Mouse (Mus musculus) CD8-positive naive resting alpha-beta T cell, adult 2 months (primary cell): Measurements from ENCODE around the gene Ncf2.

ENCODE experiments used
- DNase-seq, 2 experiments: peaks; one replicate each; pipeline ENCODE4 v3.0.0; 2022; ENCODE audit warnings: low read depth in 2 of 2, low spot score in 2 of 2

Gene Ncf2

DNA sequence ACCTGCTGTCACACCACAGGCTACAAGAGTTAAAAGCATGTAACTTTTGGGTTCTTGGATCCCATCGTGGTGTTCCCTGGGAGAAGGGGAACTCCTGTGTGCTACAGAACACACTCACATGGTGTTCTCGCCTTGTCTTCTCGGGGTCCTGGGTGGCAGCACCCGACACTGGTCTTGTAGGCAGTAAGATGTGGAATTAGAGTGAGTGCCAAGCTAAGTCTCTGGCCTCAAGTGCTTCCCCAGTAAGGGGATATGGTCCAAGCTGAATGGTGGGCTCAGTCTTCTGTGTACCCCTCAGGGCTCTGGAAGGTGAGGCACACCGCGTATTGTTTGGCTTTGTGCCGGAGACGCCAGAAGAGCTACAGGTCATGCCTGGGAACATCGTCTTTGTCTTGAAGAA is 30.1 kb downstream of the Ncf2 start:
- DNase-seq, result no peak

DNA sequence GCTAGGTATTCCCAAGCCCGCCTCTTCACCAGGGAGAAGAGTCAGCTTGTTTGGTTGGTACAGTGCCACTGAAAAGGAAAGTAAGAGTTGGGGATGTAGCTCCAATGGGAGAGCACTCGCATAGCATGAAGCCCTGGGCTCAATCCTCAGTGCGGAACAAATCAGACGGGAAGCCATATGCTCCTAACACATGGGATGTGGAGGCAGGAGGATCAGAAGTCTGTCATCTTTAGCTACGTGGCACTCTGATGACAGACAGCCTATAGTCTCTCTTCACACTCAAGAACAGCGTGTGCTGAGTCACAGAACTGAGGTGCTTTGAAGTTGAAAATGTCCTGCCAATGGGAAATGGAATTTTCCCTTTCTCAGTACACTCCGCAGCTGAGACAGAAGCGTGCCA is 31.0 kb downstream of the Ncf2 start:
- no peak for DNase-seq

DNA sequence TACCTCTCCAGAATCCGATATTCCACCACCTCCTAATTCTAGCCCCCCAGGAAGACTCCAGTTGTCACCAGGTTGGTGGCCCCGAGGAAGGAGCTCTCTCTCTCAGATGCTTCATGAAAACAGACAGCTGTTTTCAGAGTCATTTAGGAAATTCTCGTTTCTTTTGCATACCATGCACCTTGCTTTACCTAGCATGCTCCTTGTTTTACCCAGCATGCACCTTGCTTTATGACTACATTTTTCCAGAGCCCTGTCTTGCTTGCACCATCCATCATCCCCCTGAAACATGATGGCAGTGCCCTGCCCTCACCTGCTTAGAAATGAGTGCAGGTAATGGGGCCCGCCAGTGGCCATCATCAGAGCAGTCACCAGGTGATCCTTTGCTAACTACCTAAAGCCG is 31.6 kb downstream of the Ncf2 start:
- no peak for DNase-seq

DNA sequence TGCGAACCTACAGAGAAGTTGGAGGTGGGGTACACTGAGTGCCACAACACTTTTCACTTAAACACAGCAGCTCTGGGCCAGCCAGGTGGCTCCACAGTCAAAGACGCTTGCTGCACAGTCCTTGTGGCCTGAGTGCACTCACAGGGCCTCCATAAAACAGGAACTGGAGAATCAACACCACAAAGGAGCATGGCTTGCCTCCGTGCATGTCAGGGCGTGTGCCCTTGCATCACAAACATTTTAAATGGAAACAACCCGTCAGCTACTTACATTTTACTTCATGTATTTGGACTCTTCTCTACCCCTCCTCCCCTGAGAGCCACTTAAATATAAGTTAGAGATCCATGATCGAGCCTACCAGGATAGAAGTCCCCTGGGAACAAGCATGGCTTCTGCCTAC is 32.3 kb downstream of the Ncf2 start:
- no peak for DNase-seq

DNA sequence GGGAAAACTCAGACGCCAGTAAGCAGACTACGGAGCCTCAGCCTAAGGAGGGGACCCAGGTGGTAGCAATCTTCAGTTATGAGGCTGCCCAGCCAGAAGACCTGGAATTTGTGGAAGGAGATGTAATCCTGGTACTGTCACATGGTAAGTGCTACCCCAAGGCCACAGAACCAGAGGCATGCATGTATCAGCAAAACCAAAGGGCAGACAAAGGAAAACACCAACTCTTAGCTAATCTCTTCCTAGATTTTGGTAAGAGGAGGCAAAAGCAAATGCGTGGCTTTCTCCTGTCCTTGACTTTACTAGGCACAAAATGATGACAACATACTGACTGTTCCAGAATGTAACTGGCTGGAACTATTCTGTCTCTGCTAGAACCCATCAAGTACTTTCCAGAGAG is 35.1 kb downstream of the Ncf2 start:
- no peak for DNase-seq

DNA sequence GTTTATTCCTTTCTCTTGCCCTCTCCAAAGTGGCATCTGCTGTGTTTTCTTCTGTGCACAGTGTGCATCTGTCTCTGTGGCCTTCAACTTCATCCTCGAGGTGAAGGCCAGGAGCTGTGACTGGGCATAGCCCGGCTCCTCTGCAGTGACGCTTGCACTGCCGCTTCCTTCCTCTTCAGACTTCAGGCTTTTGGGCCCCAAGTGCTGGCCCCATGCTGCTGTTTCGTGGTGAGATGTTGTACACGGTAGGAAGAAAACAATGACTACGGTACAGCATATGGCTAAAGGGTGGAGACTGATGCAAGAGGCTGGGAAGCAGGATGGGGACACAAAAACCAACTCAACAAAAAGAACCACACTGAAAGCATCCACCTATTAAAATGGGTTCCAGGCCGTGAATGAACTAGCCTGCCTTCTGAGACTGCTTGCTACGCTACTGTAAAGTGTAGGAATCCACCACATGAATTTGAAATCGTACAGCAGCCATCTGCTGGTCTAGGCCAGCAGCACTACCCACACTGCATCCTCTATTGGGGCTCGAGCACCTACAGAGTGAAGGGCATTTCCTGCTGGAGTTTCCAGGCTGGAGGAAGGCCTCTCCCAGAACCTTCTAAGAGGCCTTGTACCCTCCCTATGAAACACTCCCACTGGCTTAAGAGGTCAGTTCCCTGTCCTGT is 38.2 kb downstream of the Ncf2 start:
- DNase-seq, result no peak

DNA sequence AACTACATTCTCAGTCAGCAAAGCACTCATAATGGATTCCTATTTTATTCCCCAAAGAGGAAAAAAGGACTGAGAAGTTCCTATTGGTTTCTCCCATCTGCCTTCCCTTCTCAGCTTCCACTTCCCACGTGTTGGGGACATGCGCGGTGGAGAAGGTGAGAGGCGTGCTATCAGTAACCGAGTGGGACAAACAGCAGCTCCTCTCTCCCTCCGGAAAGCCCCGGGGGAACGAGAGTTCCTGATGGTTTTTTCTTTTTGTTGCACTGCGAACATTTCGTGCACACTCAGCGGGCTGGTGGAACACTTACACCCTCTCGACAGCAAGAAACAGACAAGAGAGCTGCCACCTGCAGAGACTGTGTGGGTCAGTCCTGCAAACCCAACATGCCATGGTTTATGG is 38.8 kb downstream of the Ncf2 start:
- DNase-seq, result no peak

DNA sequence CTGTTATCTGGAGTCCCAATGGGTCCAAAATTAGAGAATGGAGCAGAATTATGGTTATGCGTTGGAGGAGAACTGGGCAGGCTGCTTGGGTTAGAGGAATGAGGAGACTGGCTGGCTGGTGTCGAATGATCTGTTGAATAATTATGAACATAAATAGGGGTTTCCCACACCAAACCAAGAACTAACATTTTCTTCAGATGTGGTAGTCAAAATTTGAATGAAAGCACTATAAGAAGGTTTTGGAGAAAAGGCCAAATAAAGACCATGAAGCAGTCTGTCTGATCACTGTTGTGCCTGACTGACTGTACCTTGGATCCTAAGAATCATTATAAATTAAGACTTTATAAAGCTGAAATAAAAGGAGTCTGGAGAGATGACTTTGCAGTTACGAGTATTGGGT is 40.3 kb downstream of the Ncf2 start:
- no peak for DNase-seq

DNA sequence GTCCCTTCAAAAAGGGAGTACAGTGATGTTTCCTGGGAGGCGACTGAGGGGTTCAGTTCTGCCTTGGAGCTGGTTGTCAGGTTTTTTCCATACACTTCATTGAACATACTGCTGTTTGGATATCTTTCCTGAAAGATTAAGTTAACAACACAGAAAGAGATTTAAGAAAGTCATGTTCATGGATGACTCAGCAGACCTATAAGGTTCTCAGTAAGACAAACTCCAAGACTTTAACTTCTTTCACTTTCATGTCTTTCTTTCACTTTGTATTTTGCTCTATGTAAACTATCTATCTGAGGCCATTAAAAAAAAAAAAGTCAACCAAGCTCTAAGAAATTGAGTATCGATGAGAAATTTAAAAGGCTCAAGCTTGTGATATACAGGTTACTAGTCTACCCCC is 41.1 kb downstream of the Ncf2 start:
- no peak for DNase-seq

DNA sequence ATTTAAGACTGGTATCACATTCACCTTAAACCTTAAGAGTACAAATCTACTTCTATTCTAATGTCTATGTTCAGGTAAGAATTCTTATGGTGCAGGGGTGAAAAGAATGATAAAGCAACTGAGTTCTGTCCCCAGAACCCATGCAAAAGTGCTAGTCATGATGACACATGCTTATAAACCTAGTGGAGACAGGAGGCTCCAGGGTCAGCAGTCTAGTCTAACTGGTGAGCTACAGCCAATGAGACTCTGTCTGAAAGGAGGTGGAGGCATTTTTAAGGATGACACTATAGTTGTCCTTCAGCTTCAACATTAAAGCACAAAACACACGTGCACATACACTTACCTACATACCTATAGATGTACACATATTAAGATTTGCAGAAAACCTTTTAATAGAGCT is 44.6 kb downstream of the Ncf2 start:
- no peak for DNase-seq

DNA sequence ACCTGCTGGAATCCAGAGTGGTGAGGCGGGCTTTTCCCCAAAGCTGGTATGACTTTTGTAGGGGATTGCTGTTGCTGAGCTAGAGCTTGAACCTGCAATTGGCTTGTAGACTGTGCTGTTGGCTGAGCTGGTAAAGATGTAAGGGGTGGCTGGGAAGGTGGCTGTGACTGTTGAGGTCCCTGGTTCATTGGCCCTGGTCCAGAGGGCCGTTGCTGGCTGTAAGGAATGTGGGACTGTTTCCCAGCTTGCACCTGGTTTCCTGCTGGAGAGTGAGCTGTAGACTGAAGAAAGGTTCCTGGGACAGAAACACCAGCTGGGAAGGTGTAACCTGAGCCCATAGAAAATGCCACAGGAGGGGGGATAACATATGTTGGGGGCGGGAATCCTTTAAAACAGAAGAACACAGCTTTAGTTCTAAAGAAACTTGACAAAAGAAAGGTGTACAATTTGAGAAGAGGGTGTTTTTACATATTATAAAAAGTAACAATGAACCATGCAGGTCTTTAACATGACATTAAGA is 45.3 kb downstream of the Ncf2 start:
- no peak for DNase-seq

DNA sequence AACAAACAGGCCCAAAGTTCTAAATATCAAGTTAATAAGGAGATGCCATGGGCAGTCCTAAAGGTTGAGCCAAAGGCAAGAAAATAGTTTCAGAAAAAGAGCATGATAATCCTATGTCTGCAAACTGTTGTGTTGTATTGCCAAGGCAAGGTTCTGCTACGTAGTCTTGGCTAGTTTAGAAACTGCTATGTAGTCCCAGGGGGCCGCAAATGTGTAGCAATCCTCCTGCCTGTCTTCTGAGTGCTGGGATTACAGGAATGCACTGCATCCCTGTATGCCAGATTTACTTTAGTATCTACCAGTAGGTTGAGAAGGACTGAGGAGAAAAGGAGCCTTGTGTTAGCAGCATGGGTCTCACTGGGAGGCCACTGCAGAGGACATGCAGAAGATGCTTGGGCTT is 46.9 kb downstream of the Ncf2 start:
- DNase-seq, result no peak

DNA sequence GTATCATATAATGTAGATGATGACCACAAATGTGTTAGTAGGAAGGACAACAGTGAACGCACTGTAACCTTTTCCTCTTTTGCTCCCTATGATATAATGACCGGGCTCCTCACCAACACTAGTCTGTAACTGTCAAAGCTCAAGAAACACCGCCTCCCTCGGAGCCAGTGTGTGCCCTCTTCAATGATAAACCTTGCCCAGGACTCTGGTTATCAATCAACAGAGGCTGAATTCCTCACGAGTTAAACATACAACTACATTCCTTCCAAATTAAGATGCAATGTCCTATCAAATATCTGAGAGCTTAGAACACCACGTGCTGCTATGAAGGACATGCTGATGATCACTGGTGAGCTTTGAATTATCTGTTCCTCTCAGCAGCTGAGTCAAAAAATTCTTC is 69.9 kb downstream of the Ncf2 start:
- no peak for DNase-seq

DNA sequence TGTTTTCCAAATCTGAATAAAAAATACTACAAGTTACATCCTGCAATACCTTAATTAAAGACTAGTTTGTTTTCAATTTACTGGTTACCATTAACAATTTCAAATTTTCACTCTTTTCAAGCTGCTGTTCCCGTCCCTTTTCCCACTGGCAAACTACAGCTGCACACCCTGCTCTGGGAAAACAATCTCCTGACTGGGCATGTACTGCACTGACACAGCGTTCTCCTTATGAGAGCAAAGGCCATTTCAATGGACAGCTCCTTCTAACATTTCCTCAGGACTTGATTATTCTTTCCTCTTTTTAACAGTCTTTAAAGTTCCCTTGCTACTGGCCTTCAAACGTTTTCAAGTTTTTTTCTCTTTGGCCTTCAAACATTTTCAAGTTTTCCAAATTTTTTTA is 71.0 kb downstream of the Ncf2 start:
- no peak for DNase-seq
